Mouse (Mus musculus): ENCODE measurements around the gene Fopnl. TPM values are rescaled to one million over a fixed set of nuclear protein-coding genes. Genes with fewer than 3 reads are reported as not detected.

Fopnl gene
- total RNA-seq, 2 experiments from 2014 or later, result 55.6 to 59.3 TPM

DNA sequence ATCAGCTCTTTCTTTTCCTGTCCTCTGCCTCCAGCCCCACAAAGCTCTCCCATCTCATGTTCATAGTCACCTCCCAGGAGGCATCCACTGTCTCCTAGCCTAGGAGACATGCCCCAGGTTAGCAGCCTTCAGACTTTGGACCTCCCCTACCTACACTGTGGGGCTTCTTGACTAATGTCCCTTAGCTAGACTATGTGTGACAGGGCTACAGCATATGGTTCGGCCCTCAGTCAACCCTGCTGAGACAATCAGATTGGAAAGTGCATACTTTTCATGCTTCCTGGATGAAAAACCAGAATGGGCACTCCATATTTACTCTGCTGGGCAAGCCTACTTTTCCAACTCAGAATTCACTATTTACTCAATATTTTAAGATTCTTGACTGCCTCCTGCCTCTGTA, 54.8 kb downstream of the Fopnl start:
- DNase-seq (ENCODE audit: low spot score in 2 of 2), result no peak
- intact Hi-C loops (cut with DNase I), result no loop called here

DNA sequence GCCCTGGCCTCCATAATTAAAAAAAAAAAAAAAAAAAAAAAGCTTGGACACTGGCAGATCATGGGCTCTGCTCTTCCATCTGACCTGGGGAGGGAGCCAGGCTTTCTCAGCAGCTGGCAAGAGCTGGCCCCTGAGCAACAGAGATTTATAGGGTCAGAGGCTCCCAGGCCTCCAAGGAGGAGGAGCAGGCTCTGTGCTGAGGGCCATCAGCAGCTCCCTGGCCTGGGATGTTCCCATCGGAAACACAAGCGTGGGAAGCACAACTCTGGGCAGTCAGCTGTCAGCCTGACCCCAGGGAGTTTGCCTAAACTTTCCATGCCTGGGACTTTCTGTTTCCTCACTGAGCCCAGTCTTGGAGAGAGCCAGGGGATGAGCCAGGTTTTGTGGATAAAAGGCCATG, 58.3 kb downstream of the Fopnl start:
- DNase-seq (ENCODE audit: low spot score in 2 of 2), result no peak
- intact Hi-C loops (cut with DNase I), result no loop called here

DNA sequence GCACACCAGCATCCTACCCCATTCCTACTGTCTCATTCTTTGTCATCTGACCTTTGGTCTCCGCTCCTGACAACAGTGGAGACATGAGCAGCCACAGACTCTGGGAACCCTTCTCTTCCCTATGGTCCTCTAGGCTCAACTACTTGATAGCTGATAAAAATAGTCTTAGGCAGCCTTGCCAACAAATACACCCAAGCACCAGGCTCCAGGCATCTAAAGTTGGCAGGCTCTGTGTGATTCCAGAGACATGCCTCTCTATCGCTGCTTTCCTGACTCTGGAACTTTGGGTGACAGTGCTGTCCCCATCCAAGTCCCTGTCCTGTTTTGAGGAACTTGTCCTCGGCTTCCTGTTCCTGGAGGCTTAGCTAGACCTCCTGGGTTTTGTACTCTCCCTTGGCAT, 63.6 kb downstream of the Fopnl start:
- no peak for DNase-seq (ENCODE audit: low spot score in 2 of 2)
- intact Hi-C loops (cut with DNase I), result no loop called here

DNA sequence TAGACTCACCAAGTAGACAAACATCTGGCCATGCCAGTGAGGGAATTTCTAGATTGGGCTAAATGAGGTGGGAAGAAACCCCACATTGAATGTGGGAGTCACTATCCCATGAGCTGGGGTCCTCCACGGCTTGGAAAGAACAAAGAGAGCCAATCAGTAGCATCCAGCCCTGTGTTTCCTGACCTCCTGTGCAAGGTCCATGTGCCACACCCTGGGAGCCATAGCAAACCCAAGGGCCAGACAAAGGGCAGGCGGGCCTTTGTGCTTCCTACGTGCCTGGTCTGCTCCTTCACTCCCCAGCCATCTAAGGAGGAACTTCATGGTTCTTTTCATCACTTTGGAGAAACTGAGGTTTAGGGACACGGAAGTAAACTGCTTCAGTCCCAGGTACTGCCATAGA, 64.3 kb downstream of the Fopnl start:
- no peak for DNase-seq (ENCODE audit: low spot score in 2 of 2)
- intact Hi-C loops (cut with DNase I), result no loop called here

DNA sequence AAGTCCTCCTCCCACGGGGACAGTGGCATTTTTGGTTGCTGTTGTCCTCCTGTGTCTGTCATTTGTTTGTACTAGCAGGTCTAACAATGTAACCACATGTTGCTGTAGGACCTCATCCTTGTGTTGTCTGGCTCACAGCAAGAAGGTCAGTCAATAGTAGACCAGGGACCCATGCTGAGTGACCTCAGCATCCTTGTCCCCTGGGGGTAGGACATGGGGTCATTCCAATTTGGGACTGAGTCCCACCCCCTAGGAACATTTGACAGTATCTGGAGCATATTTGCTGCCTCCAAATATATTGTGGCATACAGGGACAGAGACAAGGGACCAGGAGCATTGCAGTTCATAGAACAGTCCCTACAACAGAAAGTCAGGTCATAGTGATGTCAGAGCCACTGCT, 67.3 kb downstream of the Fopnl start:
- intact Hi-C loops (cut with DNase I), result no loop called here

More for the DNA sequence above, 67.3 kb downstream of the Fopnl start:
- no peak for DNase-seq (ENCODE audit: low spot score in 2 of 2)

Other genes with a start within 250 kb of the Fopnl start
- gene Nde1, start 154.1 kb downstream of the Fopnl start, total RNA-seq (2021), result 10 to 100 TPM; 16.8 to 17.7 TPM
- gene Marf1, start 154.1 kb downstream of the Fopnl start, total RNA-seq (2021), result 10 to 100 TPM; 59.3 to 64.8 TPM
- gene Myh11, start 26.0 kb downstream of the Fopnl start, total RNA-seq (2021), result 1 to 10 TPM; 4.0 to 5.3 TPM
- gene Abcc1, start 44.2 kb upstream of the Fopnl start, total RNA-seq (2021), result 10 to 100 TPM; 18.5 to 19.4 TPM
- gene A630010A05Rik, start 244.9 kb upstream of the Fopnl start, total RNA-seq (2021), result not detected

All from left cerebral cortex, postnatal 14 days (tissue).